Mouse (Mus musculus) liver, adult 2 months (tissue): ENCODE measurements around the gene Tcp11l2.

Experiments used
- CTCF ChIP-seq: fragments of 200-500 bp; IDR thresholded peaks from 2 replicates; pipeline ENCODE4 v1.5.1; 2011; ENCODE audit warnings: low read depth, low read length, control low read depth
- POLR2A ChIP-seq: fragments of 200-500 bp; IDR thresholded peaks from 2 replicates; pipeline ENCODE4 v1.6.1; 2011; ENCODE audit warnings: low read length, control low read depth; ENCODE audit not compliant: insufficient read depth; ENCODE audit errors: extremely low read depth

- no peak for TF ChIP-seq CTCF
- TF ChIP-seq POLR2A = no peak
Measured at GRCm38 (mm10) chr10:84554291-84555009, 22.0 kb upstream of the Tcp11l2 start.
